Mouse (Mus musculus) liver, embryonic 14.5 days (tissue): ENCODE results near the gene Wdr86.

Experiments used
- CTCF ChIP-seq: IDR thresholded peaks from 2 replicates; pipeline ENCODE4 v1.5.1; 2016; ENCODE audit warnings: antibody characterized with exemption, low read depth, control low read depth
- EP300 ChIP-seq: IDR thresholded peaks from 2 replicates; pipeline ENCODE4 v1.6.1; 2016; ENCODE audit warnings: antibody characterized with exemption, low read depth

DNA sequence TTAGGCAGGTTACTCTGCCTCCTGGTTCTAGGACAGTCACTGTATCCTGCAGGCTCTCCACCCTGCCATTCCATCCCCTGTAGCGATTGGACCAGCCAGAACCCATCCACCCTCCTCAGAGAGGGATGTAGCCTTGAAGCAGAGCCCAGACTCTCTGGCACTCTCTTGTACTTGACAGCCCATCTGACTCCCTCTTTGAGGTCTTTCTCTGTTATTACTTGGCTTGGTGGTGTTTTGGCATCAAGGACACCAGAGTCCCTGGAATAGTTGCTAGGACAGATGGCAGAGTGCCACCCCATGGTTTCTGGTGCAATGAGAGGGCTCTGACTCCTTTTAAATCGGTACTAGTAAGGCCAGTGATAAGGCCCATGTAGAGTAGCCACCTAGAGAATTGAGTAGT lies 17.3 kb downstream of the Wdr86 start:
- TF ChIP-seq CTCF: no peak
- no peak for TF ChIP-seq EP300
